Mouse (Mus musculus) R1 (cell line): ENCODE measurements around the gene Kcnq1.
A peak's percentile ranks its signal among the peaks of the same experiment; 100 is the strongest.

ENCODE experiments used
- DNase-seq: peaks from one replicate; pipeline ENCODE4 v3.0.0-alpha.2; 2018; ENCODE audit warnings: low read depth, low spot score

The Kcnq1 gene

GRCm38 (mm10) chr7:143106062-143106461 lies at the start of gene Kcnq1:
Gene Kcnq1 (plus strand): TSS chr7:143106362.
- DNase-seq: no peak

- no peak for DNase-seq
Observed at GRCm38 (mm10) chr7:143057023-143057422, 49.1 kb upstream of the Kcnq1 start.

GRCm38 (mm10) chr7:143057667-143058220 lies 48.4 kb upstream of the Kcnq1 start:
- DNase-seq: no peak

- no peak for DNase-seq
Observed at GRCm38 (mm10) chr7:143058221-143058697, 47.9 kb upstream of the Kcnq1 start.

- no peak for DNase-seq
Observed at GRCm38 (mm10) chr7:143059202-143059870, 46.8 kb upstream of the Kcnq1 start.

GRCm38 (mm10) chr7:143062704-143063103 lies 43.5 kb upstream of the Kcnq1 start:
- peak; percentile 90 for DNase-seq

GRCm38 (mm10) chr7:143064226-143064625 lies 41.9 kb upstream of the Kcnq1 start:
- no peak for DNase-seq

- no peak for DNase-seq
Observed at GRCm38 (mm10) chr7:143065692-143066091, 40.5 kb upstream of the Kcnq1 start.

- DNase-seq: no peak
Observed at GRCm38 (mm10) chr7:143067469-143067868, 38.7 kb upstream of the Kcnq1 start.

- no peak for DNase-seq
Observed at GRCm38 (mm10) chr7:143067897-143068296, 38.3 kb upstream of the Kcnq1 start.

GRCm38 (mm10) chr7:143068316-143068881 lies 37.8 kb upstream of the Kcnq1 start:
- DNase-seq: peak; percentile 86

GRCm38 (mm10) chr7:143068882-143069591 lies 37.1 kb upstream of the Kcnq1 start, which contains the start of gene Tssc4:
Gene Tssc4 (plus strand): TSS chr7:143069249.
- peak; percentile 100 for DNase-seq

GRCm38 (mm10) chr7:143069751-143070400 lies 36.3 kb upstream of the Kcnq1 start:
- peak; percentile 12 for DNase-seq

- no peak for DNase-seq
Observed at GRCm38 (mm10) chr7:143070506-143071070, 35.6 kb upstream of the Kcnq1 start.

- DNase-seq: no peak
Observed at GRCm38 (mm10) chr7:143072605-143073004, 33.6 kb upstream of the Kcnq1 start.

GRCm38 (mm10) chr7:143073086-143073485 lies 33.1 kb upstream of the Kcnq1 start:
- peak; percentile 68 for DNase-seq

- DNase-seq: no peak
Observed at GRCm38 (mm10) chr7:143075394-143075793, 30.8 kb upstream of the Kcnq1 start.

GRCm38 (mm10) chr7:143077351-143077750 lies 28.8 kb upstream of the Kcnq1 start:
- no peak for DNase-seq

- no peak for DNase-seq
Observed at GRCm38 (mm10) chr7:143082024-143082423, 24.1 kb upstream of the Kcnq1 start.

- no peak for DNase-seq
Observed at GRCm38 (mm10) chr7:143083708-143084107, 22.5 kb upstream of the Kcnq1 start.

GRCm38 (mm10) chr7:143086366-143086765 lies 19.8 kb upstream of the Kcnq1 start:
- peak; percentile 69 for DNase-seq
